Mouse (Mus musculus) neural tube, embryonic 14.5 days (tissue): ENCODE results near the gene Usp15. TPM values are rescaled to one million over a fixed set of nuclear protein-coding genes. Genes with fewer than 3 reads are reported as not detected.

Experiments used
- ATAC-seq: fragments of 200-750 bp; cut with Nextera tagmentation; 2 replicates; pipeline ENCODE4 v1.8.0; 2017; ENCODE audit warnings: low read depth, mild to moderate bottlenecking, moderate TSS enrichment, moderate library complexity
- H3K27ac ChIP-seq: fragments of 300-500 bp; sonication (generic); 2 replicates; pipeline ENCODE4 v1.5.1; 2014; ENCODE audit warnings: low read depth, mild to moderate bottlenecking, control low read depth, low read length, moderate library complexity, mixed read lengths
- H3K27me3 ChIP-seq: fragments of 300-500 bp; sonication (generic); 2 replicates; pipeline ENCODE4 v1.6.1; 2014; ENCODE audit warnings: low read length; ENCODE audit not compliant: control insufficient read depth, insufficient read depth
- H3K36me3 ChIP-seq: fragments of 300-500 bp; sonication (generic); 2 replicates; pipeline ENCODE4 v1.6.1; 2014; ENCODE audit warnings: low read length, mixed read lengths; ENCODE audit not compliant: control insufficient read depth, insufficient read depth
- H3K4me1 ChIP-seq: fragments of 300-500 bp; sonication (generic); 2 replicates; pipeline ENCODE4 v1.6.1; 2014; ENCODE audit warnings: low read length; ENCODE audit not compliant: control insufficient read depth, insufficient read depth
- H3K4me2 ChIP-seq: fragments of 300-500 bp; sonication (generic); 2 replicates; pipeline ENCODE4 v1.6.1; 2014; ENCODE audit warnings: mild to moderate bottlenecking, low read depth, low read length, control low read depth
- H3K4me3 ChIP-seq: fragments of 300-500 bp; sonication (generic); 2 replicates; pipeline ENCODE4 v1.5.1; 2014; ENCODE audit warnings: low read depth, low read length, control low read depth, mixed read lengths
- H3K9ac ChIP-seq: fragments of 300-500 bp; sonication (generic); replicated peaks from 2 replicates; pipeline ENCODE4 v1.6.1; 2014; ENCODE audit warnings: low read depth, mild to moderate bottlenecking, control low read depth, low read length, mixed read lengths
- H3K9me3 ChIP-seq: fragments of 300-500 bp; sonication (generic); 2 replicates; pipeline ENCODE4 v1.6.1; 2016; ENCODE audit warnings: low read length; ENCODE audit not compliant: control insufficient read depth
- WGBS: fragments of 180-500 bp; shearing (Covaris S2); extraction: QIAGEN DNeasy Blood & Tissue Kit; methylation state at CpG from one replicate; pipeline ENCODE4 v1.1.7; 2014; 5-methylcytosine and 5-hydroxymethylcytosine counted together
- polyA plus RNA-seq: library from polyadenylated mRNA; unstranded; fragments of >200 nt; fragmentation: Nextera tagmentation; extraction: Ambion mirVana; gene quantifications from 2 replicates; pipeline ENCODE4 v1.2.1, GENCODE M21; 2014

Usp15 gene
- polyA plus RNA-seq, 1 experiment from 2014 or later: 106 TPM

DNA sequence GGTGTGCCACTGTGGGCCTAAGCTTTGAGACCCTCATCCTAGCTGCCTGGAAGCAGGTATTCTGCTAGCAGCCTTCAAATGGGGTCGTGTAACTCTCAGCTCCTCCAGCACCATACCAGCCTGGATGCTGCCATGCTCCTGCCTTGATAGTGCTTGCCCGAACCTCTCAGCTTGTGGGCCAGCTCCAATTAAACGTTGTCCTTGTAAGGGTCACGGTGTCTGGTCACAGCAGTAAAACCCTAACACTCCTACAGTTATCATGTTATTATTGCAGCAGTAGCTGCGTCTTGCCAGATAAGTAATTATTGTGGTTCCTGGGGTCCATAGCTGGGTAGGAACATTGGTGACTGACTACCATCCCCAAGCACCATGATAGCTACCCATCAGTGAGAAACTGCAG, 4.2 kb upstream of the Usp15 start:
- H3K4me1 ChIP-seq: no peaks in the 10 kb centered on the region
- H3K36me3 ChIP-seq: no peaks in the 10 kb centered on the region
- H3K27me3 ChIP-seq: no peaks in the 10 kb centered on the region
- H3K27ac ChIP-seq: no peak overlapping the region
- no peak overlapping the region for H3K4me2 ChIP-seq
- WGBS: 89% methylated on average over 5 of the region's 5 CpGs
- H3K9ac ChIP-seq: no peak overlapping the region
- no peak overlapping the region for H3K4me3 ChIP-seq
- no peaks in the 10 kb centered on the region for H3K9me3 ChIP-seq
- no peak for ATAC-seq

DNA sequence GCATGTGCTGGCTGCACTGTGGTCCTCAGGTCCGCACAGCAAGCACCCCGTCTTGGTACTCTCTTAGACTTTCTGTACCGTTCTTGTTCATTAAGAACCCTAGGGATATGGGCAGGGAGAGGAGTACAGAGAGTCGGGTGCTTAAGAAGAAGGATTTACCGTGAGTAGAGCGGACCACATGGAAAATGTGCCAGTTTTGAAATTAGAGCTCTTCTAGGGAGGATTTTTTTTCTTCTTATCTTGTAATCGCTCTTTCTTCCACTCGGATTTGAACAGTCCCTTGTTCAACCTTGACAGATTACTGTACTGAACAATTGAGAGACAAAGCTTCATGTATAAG, 3.5 kb upstream of the Usp15 start:
- no peak for ATAC-seq
- Histone ChIP-seq H3K4me2 (no peak overlapping the region), H3K27me3 (no peaks in the 10 kb centered on the region), H3K36me3 (no peaks in the 10 kb centered on the region), H3K9me3 (no peaks in the 10 kb centered on the region), H3K4me1 (peaks cover 4% of the 10 kb centered on the region; the same call in 1 of the 2 replicates), H3K27ac (no peak overlapping the region), H3K9ac (no peak overlapping the region), H3K4me3 (no peak overlapping the region)
- WGBS: 88% methylated on average over 8 of the region's 8 CpGs

DNA sequence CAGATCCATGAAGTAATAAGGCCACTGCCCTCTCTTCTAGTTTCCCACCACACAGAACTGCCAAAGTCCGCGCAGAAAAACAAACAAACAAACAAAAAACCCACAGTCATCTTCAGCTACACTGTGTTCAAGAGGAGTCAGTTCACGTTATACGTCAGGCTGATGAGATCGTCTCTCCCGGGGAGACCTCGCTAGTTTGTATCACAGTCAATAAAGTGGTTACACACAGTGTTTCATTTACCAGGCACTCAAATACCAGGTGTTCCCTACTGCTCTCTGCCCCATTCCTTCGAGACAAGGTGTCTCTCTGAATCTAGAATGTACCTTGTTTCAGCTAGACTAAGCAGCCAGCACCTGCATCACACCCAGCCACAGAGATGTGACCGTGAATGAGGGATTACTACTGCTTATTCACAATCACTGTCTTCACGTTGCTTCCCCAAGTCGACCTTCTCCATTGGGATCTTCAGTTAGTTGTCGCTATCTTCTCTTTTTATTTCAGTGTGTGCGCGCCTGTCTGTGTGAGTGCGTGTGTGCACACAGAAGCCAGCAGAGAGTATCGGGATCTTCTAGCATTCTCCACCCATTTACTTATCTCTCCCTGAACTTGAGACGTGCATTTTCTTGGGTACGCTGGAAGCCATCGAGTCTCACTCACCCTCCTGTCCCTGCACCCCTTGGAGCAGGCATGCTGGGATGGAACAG, 3.0 kb upstream of the Usp15 start:
- H3K4me3 ChIP-seq: no peak overlapping the region
- no peaks in the 10 kb centered on the region for H3K36me3 ChIP-seq
- no peak overlapping the region for H3K4me2 ChIP-seq
- H3K27ac ChIP-seq: no peak overlapping the region
- no peaks in the 10 kb centered on the region for H3K27me3 ChIP-seq
- no peaks in the 10 kb centered on the region for H3K9me3 ChIP-seq
- H3K9ac ChIP-seq: no peak overlapping the region
- 85% methylated on average over 19 of the region's 19 CpGs for WGBS
- no peak for ATAC-seq
- peaks cover 9% of the 10 kb centered on the region; the same call in 1 of the 2 replicates for H3K4me1 ChIP-seq

DNA sequence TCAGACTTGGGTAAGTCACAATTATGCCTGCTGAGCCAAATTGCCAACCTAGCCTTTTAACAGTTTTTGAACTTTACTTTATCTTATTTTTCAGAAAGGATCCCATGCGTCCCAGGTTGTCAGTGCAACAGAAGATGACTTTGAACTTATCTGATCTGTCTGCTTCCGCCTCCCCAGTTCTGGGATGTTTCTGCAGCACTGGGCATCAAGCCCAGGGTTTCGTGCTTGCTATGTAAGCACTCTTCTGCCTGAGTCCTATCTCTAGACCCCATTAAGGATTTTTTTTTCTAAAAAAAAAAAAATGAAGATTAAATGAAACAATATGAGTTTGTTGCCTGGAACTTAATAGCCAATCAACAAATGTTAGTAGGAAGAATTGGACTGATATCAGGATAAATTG, 2.3 kb upstream of the Usp15 start:
- no peak overlapping the region for H3K9ac ChIP-seq
- no peak overlapping the region for H3K4me2 ChIP-seq
- H3K4me3 ChIP-seq: no peak overlapping the region
- H3K4me1 ChIP-seq: peaks cover 9% of the 10 kb centered on the region; the same call in 1 of the 2 replicates
- no peak overlapping the region for H3K27ac ChIP-seq
- ATAC-seq: no peak
- no peaks in the 10 kb centered on the region for H3K36me3 ChIP-seq
- no peaks in the 10 kb centered on the region for H3K9me3 ChIP-seq
- no peaks in the 10 kb centered on the region for H3K27me3 ChIP-seq
- WGBS: 91% methylated on average over 3 of the region's 3 CpGs

DNA sequence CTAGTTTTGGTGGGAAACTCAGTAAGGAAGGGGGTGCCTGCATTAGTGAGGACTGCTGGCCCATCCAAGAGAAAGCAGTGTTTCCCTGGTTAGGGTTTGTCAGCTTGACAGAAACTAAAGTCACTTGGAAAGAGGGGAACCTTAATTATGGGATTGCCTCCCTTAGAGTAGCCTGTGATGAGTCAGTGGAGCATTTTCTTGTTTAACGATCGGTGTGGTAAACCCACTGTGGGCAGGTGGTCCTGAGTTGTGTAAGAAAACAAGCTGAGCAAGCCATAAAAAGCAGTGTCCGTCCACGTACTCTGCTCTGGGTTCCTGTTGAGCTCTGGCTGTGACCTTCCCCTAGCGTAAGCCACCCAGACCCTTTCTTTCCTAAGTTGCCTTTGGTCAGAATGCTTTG, 1.4 kb upstream of the Usp15 start:
- Histone ChIP-seq H3K4me1 (peaks cover 9% of the 10 kb centered on the region; the same call in 1 of the 2 replicates), H3K27me3 (no peaks in the 10 kb centered on the region), H3K36me3 (no peaks in the 10 kb centered on the region), H3K27ac (no peak overlapping the region), H3K4me2 (no peak overlapping the region), H3K9me3 (no peaks in the 10 kb centered on the region), H3K4me3 (no peak overlapping the region), H3K9ac (no peak overlapping the region)
- no peak for ATAC-seq
- WGBS: 39% methylated on average over 5 of the region's 5 CpGs

DNA sequence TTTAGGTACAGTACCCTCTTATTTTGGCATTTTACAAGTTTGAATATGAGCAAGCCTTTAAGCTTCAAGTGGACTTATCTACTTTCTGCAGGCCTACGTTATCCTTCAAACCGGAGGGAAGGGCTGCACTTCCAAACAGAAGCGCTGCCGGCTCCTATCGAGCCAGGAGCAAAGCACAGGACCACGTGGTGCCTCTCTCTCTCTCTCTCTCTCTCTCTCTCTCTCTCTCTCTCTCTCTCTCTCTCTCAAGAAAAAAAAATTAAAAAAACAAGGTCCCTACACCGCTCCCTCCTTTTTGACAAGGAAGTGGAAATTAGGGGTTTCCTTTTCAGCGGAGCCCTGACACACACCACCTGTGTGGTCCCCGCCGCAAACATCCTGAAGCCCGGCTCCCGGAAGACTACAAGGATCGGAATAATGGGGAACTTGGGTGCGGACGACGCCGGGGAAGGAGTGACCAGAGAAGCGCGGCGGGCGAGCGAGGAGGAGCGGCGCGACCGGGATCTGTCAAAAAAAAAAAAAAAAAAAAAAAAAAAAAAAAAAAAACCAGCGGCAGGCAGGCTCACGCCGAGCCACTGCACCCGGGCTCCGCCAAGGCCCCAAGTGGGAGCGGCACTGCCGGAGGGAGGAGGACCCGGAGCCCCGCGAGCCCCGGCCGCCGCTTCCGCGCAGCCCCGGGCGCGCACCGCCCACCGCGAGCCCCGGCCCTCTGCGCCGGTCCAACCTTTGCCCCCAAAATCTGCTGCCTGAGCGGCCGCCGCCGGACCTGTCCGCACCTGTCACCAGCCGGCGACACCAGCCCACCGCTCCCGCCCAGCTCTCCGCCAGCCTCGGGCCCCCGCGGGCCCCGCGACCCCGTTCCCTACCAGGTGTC, 597 bp downstream of the Usp15 start:
- Histone ChIP-seq H3K27me3 (no peaks in the 10 kb centered on the region), H3K4me3 (peak overlapping the region; percentile 95), H3K9ac (peak overlapping the region; percentile 87), H3K9me3 (no peaks in the 10 kb centered on the region), H3K4me1 (peaks cover 9% of the 10 kb centered on the region; the same call in 1 of the 2 replicates), H3K27ac (peak overlapping the region; percentile 94), H3K4me2 (peak overlapping the region; percentile 47), H3K36me3 (no peaks in the 10 kb centered on the region)
- under 1% methylated on average over 51 of the region's 66 CpGs for WGBS
- peak; percentile 64 for ATAC-seq

DNA sequence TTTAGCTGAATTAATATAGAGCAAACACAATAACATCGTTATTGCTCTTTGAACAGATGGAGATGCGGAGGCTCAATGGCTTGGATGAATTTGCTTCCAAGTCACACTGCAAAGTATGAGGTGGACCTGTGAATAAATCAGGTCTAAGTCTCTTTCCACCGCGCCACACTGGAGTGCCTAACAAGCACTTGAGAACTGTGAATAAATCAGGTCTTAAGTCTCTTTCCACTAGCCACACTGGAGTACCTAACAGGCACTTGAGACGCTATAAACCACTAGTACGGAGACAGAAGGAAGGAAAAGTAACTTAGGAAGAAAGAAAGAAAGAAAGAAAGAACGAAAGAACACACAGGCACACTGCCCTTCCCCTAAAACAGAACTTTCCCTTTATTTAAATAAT, 1.3 kb downstream of the Usp15 start:
- H3K27me3 ChIP-seq: no peaks in the 10 kb centered on the region
- H3K9ac ChIP-seq: no peak overlapping the region
- H3K9me3 ChIP-seq: no peaks in the 10 kb centered on the region
- peak overlapping the region; percentile 95 for H3K4me3 ChIP-seq
- peak overlapping the region; percentile 47 for H3K4me2 ChIP-seq
- peaks cover 9% of the 10 kb centered on the region; the same call in 1 of the 2 replicates for H3K4me1 ChIP-seq
- 11% methylated on average over 7 of the region's 7 CpGs for WGBS
- no peak overlapping the region for H3K27ac ChIP-seq
- ATAC-seq: no peak
- H3K36me3 ChIP-seq: no peaks in the 10 kb centered on the region

DNA sequence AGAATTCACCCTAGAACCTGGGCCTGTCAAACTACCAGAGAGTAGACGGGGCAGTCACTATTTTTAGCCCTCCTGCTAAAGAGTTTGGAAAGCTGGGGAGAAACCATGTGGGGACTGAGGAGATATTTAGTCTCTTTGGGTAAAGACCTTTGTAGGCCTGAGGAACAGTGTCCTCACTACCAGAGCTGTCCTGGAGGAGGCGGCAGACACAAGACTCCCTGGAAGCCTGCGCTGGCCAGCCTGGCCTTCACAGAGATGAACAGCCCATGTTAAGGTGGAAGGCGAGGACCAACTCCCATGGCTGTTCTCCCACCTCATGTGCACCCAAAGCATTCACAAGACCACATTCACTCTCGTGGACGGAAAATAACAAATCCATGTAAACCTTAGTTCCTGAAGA, 5.8 kb downstream of the Usp15 start:
- Histone ChIP-seq H3K4me1 (peaks cover 9% of the 10 kb centered on the region; the same call in 1 of the 2 replicates), H3K27ac (no peak overlapping the region), H3K9me3 (no peaks in the 10 kb centered on the region), H3K4me3 (no peak overlapping the region), H3K36me3 (no peaks in the 10 kb centered on the region), H3K4me2 (no peak overlapping the region), H3K27me3 (no peaks in the 10 kb centered on the region), H3K9ac (no peak overlapping the region)
- 86% methylated on average over 6 of the region's 6 CpGs for WGBS
- no peak for ATAC-seq

DNA sequence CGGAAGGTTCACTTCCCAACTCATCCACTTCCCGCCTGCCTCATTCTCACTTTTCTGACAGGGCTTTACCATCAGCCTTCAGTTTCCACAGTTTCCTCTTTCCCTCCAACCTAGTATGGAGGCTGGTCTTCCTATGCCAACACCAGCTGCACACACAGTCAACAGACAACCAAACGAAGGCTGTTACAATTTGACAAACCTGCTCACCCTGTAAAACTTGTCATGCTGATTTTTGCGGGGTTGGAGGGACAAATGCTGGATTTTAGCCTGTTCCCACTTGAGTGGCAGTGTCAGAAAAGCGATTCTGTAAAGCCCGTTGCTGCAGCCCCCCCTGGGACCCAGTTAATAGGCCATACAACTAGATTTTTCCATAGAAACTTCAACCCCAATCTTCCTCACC, 9.5 kb downstream of the Usp15 start:
- WGBS: 83% methylated on average over 6 of the region's 6 CpGs
- H3K27me3 ChIP-seq: no peaks in the 10 kb centered on the region
- no peak overlapping the region for H3K4me2 ChIP-seq
- H3K9ac ChIP-seq: no peak overlapping the region
- no peak for ATAC-seq
- H3K27ac ChIP-seq: no peak overlapping the region
- no peak overlapping the region for H3K4me3 ChIP-seq
- no peaks in the 10 kb centered on the region for H3K36me3 ChIP-seq
- H3K9me3 ChIP-seq: no peaks in the 10 kb centered on the region
- H3K4me1 ChIP-seq: no peaks in the 10 kb centered on the region
